Mouse (Mus musculus) frontal cortex, postnatal 14 days (tissue): Measurements from ENCODE around the gene Zfhx3.
A peak's percentile ranks its signal among the peaks of the same experiment; 100 is the strongest.

Experiments
- DNase-seq, 2 experiments: peaks; one replicate each; pipeline ENCODE4 v3.0.0; 2022; ENCODE audit warnings: low spot score in 2 of 2

The Zfhx3 gene

DNA sequence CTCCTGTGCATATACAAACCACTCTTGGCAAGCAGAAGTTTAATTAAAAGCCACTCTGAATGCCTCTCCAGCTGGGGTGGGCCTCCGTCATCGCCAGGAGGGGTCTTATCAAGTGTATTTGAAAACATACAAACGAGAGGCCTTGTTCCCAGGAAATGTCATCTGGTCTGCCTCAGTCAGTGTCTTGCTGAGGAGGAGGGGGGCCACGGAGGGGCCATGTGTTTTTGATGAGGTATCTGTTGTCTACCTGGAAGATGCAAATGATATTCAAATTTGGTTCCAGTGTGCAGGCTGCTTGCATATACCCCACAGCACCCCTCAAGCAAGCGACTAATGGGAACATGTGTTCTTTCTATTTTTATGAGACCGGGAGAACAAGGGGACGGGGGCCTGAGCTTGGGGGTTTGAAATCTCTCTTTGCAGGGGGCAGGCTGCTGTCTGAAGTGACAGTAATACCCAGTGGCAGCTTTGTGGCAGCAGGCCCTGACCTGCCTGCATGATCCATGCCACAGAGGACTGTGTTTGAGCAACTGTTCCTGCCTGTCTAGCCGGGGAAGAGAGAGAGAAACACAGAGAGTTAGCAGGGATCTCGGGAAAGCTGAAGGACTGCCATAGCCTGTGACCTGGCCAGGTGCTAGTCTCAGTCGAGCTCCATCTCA is 412.8 kb downstream of the Zfhx3 start:
- DNase-seq = no peak

DNA sequence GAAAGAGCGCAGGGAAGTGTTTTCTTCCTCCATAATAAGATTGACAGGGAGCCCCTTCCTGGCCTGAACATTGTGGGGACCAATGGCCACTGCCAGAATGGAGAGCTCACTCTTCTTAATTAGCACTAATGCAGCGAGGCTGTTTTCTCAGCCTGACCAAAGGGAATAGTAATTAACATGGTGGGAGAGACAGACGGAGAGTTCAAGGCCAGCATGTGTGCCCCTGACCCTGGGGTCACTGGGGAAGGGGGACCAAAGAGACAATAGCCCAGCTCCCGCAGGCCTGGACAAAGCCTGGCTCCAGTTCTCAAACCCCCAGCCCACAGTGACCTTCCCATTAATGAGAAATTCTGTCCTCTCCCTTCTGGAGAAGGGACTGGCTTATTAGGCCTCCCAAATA is 419.0 kb downstream of the Zfhx3 start:
- DNase-seq = no peak

DNA sequence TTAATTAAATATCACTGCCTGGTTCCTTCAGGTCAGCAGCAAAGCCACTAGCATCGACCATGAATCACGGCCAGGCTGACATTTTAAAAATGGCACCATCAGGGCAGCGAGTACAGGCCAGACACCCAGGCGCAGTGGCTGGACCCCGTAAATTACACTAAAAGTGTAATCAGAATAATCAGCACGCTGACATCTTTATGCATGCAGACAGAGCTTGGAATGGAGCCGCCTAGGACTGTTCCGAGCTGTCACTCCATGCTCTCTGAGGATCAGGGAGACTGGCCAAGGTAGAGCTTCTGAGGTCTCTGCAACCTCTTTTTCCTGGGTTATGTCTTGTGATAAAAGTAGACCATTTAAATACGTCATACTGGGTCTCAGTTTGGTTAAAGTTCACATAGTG is 420.0 kb downstream of the Zfhx3 start:
- DNase-seq = no peak

DNA sequence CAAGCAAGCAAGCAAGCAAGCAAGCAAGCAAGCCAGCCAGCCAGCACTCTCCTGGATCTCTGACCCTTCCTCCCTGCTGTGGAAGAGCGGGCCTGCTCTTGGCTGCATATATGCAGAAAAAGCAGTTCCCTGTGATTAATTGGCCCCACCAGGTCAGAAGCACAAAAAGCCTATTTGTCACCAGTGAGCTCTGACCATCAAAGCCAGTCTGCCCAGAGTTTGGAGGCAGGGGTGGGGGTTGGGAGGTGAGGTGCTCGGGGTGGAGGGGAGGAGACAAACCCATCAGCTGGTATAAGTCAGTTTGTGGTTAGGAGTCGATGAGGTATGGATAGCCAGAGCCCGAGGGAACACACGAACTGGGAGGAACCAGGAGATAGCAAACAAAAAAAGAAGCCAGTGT is 421.0 kb downstream of the Zfhx3 start:
- no peak for DNase-seq

DNA sequence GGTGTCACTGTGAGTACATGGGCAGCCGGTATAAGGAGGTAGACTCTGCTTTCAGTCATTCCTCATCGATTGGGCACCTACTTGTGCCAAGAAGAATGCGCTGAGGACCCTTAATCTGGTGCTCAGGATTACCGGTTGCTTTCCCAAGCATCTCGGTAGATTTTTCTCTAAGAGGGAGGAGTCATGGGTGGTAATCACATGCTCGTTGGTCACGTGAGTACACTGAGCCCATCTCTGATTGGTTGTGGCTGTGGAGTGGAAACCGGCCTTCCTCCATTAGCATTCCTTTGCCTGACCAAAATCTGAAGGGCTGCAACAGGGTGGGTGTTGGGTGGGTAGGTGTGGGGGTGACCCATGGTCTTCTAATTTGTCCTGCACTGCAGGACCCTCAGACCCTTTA is 421.4 kb downstream of the Zfhx3 start:
- no peak for DNase-seq

DNA sequence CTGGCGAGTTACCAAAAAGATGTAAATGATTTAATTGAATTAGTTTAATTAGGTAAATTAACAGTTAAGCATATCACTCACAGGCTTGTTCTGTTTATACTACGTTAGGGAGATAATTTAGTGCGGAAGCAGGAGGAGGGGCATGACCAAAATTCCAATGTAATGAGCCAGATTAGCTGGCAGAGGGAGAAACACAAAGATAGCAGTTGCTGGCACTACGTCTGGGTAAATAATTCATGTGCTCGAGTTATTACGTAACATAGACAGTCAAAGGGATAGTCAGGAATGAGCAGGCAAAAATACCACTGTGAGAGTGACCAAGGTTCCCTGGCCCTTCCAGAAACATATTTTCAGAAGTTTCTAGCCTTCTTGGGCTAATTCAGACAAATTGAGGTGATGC is 426.6 kb downstream of the Zfhx3 start:
- DNase-seq = no peak

DNA sequence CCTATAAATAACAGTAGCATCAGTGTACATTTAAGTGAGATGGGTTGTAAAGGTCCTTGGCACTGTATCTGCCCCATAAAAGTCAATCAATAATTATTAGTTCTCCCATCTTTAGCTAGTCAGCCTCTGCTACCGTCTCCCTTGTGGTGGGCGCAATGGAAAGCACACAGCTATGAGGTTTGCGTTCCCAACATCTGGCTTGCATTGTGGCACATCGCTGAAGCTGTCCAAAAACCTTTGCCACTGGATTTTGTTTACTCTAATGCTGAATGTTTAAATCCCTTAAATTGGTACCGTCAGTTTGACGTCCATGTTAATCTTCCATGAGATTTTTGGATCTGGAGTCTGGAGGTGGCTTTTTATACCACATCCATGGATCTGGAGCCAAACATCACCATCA is 428.3 kb downstream of the Zfhx3 start:
- no peak for DNase-seq

DNA sequence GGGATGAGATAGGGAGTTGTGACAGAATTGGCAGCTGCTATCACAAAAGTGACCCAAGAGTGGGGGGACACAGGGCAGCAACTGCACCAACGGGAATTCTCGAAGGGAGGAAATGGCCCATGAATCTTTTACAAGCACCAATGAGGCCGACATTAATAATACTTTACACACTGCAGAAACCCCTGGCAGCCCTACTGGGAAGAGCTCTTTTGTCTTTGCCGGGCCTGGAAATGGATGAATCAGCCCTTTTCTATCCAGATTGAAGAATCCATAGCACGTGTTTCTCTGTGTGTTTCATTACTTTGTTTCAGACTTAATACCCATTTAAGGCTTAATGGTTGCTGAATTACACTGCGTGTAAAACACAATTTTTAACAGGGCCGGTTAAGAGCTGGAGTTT is 430.6 kb downstream of the Zfhx3 start:
- DNase-seq = no peak

DNA sequence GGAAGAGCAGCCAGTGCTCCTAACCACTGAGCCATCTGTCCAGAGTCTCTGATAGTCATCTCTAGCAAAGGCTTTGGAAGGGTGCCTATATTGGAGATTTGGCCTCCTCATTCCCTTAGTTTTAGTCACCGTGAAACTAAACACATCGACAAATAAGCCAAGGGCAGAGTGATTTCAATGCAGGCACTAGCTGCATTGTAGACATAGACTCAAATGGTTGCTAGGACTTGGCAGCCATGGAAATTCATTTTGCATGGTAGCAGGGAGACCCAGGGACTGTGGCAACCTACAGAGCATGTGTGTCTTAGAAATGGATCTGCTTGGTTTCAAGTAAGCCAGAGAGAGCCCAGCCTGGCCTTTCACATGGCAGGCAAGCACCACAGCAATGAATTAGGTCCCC is 435.6 kb downstream of the Zfhx3 start:
- no peak for DNase-seq

DNA sequence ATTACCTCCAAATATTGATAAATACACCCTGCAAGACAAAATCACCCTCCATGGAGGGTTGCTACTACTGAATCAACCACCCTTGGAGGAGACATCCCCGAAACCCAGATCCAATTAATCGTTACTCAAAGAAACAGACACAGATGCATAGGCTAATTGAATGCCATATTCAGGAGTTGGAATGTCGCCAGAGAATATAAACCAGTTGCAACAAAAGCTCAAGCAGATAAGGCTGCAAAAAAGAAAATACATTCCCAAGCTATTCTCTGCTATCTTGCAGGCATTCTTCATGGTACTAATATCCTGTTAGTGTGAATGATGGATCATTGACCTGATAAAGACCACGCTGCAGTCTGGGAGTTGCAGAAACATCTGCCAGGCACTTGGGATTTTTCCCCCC is 440.7 kb downstream of the Zfhx3 start:
- DNase-seq = no peak

DNA sequence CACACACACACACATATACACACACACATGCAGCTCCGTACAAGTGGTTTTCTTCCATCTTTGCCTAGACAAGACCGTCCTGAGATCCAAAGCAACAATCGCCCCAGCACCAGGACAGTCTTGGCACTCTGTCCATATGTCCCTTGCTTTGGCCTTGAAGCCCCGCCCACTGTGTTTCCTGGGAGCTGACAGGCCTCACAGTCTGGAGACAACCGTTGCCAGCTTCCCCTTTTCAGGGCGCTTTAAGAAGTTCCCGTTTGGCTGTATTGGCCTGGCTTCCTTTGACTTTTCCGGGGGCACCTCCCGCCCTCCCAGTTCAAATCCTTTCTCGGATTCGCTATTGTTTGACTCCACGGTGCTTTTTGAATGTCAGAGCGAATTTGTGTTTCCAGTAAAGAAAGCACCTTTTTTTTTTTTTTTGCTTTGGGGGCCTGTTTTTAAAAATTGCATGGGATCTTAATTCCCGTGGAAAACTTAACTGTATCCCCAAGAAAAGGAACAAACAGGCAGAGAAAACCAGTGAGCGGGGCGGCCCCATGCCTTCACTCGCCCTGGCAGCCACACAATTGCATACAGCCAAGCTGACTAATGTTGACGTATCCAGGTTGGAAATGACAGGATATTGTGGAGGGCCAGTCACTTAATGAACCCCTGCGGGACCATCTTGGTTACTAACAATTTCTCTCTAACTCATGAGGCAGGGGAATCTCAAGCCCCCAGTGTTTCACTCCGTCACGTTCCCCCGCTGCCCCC is 444.9 kb downstream of the Zfhx3 start:
- DNase-seq = peak in 1 of 2 experiments; percentile 8

DNA sequence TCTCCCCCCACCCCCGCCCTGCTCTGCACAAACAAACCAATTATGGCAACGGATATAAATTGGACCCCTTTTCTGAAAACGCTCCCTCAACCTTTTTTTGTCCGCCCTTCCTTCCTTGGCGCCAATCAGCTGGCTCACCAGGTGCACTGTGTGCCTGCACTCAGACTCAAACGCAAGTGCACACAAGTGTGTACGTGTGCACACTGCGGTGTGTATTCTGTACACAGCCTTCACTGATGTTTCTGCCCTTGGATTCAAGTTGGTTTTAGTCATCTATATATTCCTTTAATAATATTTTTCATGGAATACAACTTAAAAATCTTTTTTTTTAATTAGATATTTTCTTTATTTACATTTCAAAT is 445.4 kb downstream of the Zfhx3 start:
- DNase-seq = no peak

DNA sequence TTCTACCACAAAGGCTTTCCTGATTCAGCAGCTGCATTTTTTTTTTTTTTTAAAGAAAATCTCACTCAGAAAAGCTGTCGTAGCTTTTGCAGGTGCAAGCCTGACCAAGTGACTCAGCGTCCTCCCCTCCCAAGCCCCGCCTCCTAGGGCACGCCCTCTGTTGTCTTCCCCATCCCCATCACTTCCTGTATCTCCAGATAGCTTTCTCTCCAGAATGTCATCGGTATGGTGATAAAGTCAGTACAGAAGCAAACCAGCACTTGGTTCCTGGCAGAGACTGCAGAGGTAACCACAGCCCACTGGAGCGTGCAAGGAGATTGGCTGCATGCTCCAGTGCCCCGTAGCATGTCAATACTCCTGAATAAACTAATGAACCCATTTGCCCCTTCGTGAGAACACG is 450.5 kb downstream of the Zfhx3 start:
- no peak for DNase-seq

DNA sequence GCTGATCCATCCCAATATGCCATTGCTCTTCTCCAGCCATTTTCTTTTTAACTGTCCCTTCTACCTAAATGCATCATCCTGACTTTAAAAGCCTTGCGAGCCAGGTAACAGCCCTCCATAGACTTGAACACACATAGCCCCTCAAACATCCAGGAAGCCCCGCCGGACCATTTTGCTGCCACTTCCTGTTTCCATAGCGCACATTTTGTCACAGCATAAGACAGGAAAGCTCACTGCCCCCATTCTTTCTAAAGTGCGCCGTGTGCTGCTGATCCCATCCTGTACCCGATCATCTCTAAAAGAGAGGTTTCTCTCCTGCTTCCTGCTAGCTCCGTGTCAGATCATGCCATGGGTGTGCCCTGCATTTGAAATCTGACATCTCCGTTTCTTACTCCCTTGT is 459.7 kb downstream of the Zfhx3 start:
- DNase-seq = no peak

DNA sequence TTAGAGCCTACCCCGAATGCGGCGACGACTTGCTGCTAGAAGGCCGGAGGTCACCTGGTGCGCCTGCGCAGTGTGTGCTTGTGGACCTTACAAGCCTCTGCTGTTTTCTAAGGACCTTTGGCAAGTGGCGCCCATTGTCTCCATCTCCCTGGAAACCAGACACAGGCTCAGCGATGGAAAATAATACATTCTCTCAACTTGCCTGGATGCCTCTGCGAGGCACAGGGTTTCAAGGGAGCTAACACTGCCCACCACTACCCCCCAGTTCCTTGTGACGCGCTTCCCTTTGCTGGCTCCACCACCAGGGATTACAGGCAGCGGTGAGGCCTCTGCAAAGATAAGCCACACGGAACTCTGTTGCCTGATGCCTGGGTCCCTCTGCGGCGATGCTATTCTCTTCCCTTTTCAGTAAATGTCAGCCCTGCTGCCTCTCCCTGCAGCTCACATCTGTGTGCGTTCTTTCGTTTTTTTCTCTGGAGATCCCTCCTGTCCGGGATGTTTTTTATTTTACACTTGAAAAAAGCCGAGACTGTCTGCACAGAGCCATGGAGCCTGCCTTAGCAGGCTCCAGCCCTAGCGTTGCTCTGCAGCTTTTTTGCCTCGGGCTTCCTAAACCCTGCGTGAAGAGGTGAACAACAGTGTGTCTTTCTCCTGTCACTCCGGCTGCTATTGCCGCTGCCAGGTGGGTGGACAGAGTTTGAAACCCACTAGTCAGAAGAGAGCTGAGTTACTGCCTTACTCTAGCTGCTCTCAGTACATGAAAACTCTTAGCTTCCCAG is 464.5 kb downstream of the Zfhx3 start:
- DNase-seq = peak; percentile 10

DNA sequence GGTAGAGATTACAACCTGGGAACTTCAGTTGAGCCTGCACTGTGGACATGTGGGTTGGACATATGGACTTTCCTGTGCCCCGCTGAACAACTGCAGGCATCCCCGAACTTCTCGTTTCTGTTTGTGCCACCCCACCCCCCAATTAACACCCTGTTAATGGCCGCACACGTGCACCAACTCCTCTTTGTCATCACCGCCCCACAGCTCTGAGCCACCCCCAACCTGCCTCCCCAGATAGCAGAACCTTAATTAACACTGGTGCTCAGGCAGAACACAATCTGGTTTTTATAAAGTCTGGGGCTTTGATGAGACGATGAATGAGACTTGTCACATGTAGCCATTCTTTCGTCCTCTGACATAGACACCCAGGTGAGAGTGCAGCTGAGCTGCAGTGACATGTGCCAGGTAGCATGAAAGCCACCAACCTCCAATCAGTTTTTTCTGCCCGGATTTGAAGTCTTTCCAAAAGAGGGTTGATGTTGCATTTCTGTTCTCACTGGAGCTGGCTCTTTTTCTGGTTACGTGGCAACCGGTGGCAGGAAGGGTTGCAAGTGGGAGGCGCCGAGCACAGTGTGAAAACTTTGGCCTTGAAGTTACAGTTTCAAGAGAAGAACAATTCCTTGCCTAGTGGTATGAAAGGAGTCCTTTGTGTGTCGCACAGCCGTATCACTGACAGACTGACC is 476.9 kb downstream of the Zfhx3 start:
- peak; percentile 8 to 20 for DNase-seq

DNA sequence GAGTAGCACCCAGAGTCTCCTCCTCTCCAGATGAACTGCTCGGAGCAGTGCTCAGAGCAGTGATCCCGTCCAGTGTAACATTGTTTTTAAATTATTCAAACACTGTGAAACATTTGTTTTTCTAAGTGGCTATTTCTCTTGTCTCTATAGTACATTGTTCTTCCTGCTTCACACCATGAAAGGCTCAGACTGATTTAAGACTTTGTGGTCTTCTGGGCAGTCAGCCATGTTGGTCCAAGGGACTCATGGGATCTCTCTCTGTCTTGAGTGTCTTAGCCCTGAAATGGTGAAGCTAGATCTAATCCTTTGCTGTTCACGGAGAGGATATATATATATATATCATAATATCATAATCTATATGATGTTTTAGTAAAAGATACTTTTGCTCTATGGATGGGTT is 480.1 kb downstream of the Zfhx3 start:
- DNase-seq = no peak

DNA sequence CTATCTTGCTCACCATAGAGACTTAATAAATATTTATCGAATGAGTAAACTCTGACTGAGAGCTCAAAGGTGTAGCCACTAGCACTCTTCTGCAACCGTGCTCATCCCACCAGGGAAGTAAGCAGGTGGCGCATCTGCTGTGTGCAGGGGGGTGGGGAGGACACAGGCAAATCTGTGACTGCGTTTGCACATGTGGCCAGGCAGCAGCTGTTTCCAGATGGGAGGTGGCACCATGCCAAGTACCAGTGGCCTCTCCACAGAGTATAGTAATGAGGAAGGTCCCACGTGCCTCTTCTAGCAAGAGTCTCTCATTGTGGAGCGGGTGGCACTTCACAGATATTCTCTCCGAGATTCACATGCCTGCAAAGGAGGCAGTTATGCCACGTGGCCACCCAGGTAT is 481.9 kb downstream of the Zfhx3 start:
- DNase-seq = no peak

DNA sequence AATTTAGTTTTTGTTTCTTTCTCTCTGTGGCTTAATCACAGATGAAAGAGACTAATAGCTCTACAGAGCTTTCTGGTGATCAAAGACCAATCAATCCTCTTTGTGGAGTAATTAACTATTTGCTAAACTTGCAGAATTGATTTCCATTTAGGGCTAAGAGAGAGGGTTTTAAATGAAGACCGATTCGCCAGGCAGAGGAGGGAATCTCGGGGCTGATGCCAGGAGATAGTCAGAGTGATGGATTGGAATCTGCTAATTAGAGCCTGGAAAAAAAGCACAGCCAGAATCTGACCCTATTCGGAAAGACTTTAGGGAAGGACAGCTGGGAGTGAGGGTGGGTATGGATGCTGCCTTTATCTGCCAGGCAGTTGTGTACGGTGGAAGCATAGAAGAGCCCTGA is 490.9 kb downstream of the Zfhx3 start:
- DNase-seq = no peak

DNA sequence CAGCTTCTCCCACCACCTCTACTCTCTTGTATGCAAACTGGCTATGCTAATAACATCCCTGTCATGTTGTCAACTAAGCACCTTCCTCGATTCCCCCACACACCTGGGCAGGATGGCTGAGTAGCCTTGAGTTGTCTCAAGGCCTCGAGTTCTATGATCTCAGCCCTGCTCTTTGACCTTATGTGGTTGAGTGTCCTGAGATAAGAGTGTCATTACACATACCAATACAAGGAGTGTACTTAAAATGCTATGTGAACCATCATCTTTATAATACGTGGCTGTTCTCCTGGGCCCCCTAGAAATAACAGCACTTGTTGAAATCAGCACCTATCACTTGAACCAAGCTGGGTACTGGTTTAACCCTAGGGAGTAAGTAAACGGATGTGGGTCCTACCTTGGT is 492.1 kb downstream of the Zfhx3 start:
- no peak for DNase-seq

DNA sequence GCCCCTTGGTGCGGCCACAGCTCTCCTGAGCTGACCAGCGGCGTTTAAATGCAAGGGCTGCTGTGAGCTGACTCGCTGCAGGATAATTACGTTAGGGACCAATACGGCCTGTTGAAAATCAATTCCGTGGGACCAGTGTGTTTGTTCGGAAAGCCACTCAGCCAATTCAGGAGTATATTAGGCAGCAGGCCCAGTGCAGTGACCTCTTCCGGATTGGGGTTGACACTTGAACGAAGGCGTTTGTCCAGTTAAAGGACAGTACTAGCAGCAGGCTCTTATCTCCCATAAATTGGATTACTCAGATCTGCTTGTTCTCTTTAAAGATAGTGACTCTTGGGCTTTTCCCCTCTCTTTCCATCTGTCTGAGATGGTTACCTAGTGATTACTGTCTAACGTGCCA is 493.9 kb downstream of the Zfhx3 start:
- DNase-seq = no peak

DNA sequence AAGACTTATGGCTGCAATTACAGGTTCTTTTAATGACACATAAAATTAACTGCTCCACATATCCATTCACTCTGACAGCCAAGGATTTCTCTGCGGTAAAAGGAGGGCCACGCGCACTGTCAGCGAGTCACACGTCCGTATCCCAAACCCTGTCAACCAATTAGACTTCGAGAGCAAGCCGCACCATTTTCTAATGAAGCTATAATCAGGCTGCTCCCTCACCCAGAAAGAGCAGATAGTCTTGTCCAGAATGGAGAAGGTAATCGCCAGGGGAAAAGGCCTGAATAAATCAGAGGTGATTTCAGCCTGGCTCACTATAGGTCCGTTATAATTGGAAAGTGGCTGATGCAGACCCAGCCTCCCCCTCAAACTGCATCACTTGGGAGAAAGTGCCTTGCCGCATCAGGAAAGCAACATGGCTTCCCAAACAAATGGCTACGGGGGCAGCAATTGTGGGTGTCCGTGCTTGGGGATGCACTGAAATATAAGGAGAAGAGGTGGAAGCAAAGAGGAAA is 494.9 kb downstream of the Zfhx3 start:
- no peak for DNase-seq
